Mouse (Mus musculus) granulocyte monocyte progenitor cell, adult 5-6 weeks (primary cell): Measurements from ENCODE around the gene Rras. TPM values are rescaled to one million over a fixed set of nuclear protein-coding genes. Genes with fewer than 3 reads are reported as not detected.

Experiments
- ATAC-seq: replicated peaks from 2 replicates; pipeline ENCODE4 v1.8.0; 2016; ENCODE audit warnings: mild to moderate bottlenecking, moderate TSS enrichment, inconsistent platforms; ENCODE audit not compliant: poor library complexity, severe bottlenecking
- total RNA-seq, 2 experiments: library from RNA; stranded (forward) in 1 of 2; stranded (reverse) in 1 of 2; fragments of 200-712, 200-1000 nt in 1 of 2; fragments of >200 nt in 1 of 2; fragmentation: Nextera tagmentation in 1 of 2; gene quantifications; 2 replicates each; pipeline ENCODE4 v1.2.3; 2014 to 2017

Rras gene
- 2.3 and 7.8 TPM in 2 replicates for total RNA-seq (2014; fragmentation: Nextera tagmentation)
- 1.0 and 1.4 TPM in 2 replicates for total RNA-seq (2017)

DNA sequence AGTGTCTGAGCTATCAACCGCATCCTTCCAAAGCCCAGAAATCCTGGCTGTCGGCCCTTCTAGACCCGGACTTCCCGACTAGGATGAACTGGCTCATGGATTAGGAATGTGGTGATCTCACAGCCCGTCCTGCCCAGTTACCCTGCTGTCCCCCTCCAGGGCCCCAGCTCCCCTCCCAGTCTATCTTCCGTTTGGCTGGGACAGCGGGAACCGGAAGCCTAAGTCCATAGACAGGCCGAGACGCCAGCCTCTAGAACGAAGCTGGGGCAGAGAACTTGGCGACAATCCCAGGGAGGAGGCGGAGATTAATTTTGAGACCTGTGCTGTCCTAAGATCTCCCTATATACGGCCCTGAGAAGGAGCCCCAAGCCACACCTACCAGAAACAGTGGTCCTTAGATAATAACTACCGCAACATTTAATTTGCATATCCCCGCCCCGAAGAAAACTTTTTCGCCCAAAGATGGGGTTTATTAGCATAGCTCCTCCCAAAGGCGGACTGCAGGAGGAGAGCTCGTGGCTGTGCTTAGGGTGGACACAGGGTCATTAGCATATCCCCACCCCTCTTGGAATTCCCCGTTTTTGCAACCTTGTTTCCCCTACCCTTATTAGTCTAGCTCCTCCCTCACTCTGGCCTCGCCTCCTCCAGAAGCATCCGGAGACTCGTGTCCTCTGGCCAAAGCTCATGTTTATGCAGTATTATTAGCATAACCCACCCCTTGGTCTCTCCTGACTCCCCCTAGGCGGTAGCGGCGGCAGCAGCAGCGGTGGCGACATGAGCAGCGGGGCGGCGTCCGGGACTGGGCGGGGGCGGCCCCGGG, at the start of gene Rras:
Gene Rras, plus strand, starts transcription at position 720 of the 820 bp plus-strand sequence.
- peak; percentile 75 for ATAC-seq

DNA sequence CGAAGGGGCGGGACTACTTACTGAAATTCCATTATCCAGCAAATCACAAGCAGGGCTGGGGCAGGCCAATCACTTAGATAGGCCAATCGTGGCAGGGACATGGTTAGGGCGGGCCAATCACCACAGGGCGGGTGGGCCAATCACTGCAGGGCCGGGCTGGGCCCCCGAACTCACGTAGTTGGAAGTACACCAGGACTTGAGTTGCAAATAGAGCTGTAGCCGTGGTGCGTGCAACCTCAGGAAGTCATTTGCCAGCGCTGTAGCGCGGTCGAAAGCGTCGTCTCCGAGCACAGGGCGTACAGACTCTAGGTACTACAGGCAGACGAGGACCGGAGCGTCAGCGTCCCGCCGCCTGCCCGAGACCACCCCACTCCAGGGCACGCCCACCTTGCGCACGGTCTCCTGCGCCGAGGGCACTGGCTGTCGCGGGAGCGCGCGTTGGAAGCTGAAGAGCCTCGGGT, 47.5 kb upstream of the Rras start:
- ATAC-seq: peak; percentile 85

GRCm38 (mm10) chr7:44971142-44971541, 46.6 kb upstream of the Rras start:
- ATAC-seq: no peak

DNA sequence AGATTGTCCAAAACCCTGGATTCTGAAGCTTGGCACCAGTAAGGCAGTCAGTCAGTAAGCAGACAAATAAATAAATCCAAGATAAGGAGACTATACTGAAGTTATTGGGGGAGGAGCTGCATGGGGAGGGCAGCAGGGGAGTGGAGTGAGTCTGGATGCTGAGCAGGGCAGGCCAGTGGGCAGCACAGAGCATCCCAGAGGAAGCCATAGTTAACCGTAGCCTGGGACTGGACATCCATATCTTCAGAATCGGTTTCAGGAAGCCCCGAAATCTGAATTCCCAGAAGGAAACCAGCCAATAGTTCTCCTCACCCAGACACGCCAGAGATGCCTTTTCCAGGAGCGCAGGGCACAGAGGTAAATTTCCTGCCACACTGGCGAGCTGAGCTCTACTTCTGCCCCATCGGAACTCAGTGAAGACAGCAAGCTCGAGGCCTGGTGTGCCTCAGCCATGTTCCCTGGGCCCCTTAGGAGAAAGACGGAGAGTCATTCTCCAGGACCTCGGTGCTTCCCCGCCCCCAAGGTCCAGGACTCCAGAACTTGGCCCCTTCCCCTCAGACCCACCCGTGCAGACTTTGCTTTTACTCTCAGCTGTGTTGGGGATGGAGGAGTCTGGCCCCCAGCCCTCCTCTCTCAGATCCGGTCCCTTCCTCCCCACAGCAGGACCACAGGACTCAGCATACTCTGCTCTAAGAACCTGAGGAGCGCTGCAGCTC, 44.2 kb upstream of the Rras start:
- ATAC-seq: no peak

GRCm38 (mm10) chr7:44974383-44975116, 43.2 kb upstream of the Rras start, which contains the start of gene Cpt1c:
TSS of gene Cpt1c (minus strand) at chr7:44974851.
- ATAC-seq: 0 out of 2 replicates have a peak, but pooled peaks have one; percentile 22

DNA sequence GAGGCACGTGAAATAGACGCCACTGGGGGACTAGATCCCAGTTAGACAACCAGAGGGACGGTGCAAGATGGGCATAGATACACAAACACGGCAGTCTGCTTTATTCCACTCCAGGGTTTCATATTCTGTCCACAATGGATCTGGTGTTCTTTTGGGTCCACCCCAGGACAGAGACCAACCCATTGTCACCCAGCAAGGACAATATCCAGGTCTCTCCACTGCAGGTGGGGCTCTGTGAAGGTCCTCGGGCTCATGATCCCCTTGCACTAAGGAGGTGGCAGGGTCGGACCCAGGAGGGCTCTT, 42.7 kb upstream of the Rras start:
- ATAC-seq: no peak

GRCm38 (mm10) chr7:44978300-44978699, 39.5 kb upstream of the Rras start:
- no peak for ATAC-seq

DNA sequence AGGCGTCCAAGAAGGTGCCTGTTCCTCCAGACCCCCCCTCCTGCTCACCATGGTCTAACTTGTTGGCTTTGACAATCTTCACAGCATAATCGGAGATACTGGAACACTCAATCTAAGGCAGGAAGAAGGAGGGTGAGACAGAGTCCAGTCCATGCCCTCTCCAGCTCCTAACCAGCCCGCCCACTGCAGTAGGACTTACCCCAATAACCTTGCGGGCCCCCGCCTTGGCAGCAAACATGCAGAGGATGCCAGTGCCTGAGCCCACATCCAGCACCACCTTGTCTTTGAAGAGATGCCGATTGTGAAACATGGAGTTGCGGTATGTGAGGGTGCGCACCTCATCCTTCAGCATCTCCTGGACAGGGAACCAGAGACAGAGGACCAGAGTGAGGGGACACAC, 36.2 kb upstream of the Rras start:
- no peak for ATAC-seq

DNA sequence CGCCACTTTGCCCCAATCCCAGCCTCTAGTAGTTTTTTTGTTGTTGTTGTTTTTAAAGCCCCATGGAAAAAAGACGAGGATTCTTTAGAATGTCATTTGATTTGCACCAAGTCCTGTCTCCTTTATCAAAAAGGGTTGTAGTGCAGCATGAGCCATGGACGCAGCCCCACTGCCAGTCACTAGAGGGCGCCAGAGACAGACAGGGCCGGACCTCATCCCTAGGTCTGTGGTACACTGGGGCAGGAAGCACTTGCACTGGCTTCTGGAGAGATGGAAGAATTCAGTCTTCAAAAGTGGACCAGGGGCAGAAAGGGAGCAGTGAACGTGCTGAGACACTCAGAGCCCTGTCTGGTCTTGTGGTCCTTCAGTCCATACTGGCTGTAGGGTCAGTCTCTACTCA, 34.7 kb upstream of the Rras start:
- peak; percentile 26 for ATAC-seq

- no peak for ATAC-seq
These were observed 33.6 kb upstream of the Rras start for GRCm38 (mm10) chr7:44983944-44984832.

GRCm38 (mm10) chr7:44984833-44985164, 33.0 kb upstream of the Rras start:
- ATAC-seq: no peak

DNA sequence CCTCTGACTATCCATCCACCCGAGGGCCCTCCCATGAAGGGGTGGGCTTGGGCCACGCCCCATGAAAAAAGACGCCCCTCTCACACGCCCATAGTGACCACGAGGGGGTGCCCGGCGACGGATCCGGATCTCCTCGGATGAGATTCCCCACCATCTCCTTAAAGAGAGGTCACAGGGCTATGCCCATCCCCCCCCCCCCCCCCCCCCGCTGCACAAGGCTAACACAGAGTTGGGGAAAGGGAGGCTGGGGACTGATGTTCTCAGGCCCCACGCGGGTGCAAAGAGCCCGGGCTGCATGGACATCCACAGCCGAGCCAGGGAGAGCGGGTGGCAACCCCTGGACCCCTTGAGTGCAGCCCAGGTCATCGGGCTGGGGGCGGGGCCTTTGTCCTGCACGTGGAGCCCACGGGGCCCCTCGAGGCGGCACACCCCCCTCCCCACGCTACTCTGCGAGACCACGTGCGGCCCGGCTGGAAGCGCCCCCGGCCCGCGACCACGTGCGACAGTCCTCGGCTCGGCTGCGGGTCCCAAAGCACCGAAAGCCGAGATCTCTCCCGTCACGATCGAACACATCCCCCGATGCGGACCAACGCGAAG, 32.1 kb upstream of the Rras start:
- peak; percentile 38 for ATAC-seq

DNA sequence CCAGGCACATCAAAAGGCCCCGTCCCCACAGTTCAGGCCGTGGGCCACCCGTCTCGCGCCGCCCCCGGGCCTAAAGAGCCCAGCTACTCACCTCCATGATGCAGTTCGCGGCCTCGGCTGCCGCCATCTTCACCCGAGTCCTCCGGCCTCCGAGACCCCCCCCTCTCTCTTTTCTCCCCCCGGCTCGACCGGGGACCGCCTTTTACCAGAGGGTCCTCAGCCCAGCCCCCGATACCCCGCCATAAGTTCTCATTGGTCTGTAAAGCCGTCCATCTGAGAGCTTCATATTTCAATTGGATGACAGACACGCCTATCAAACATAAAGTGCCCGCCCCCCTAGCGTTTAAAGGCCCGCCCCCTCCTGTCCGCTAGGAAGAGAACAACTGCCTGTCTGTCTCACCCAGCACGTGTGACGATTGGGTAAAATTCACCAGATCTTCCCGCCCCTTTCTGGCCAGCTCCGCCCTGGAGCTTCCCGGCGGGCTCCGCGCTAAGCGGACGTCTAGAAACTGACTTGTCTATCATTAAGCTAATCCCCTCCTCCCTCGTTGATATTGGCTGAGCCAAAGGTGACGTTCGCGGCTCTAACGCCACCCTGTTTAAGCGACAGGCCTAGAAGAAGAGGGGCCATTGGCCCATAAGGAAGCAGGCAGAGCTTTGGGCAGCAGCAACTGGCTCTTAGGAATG, 31.4 kb upstream of the Rras start, which contains the start of gene Prmt1:
Gene Prmt1, minus strand, starts transcription at position 377 of the 687 bp plus-strand sequence.
- peak; percentile 75 for ATAC-seq

- ATAC-seq: no peak
These were observed 30.7 kb upstream of the Rras start for GRCm38 (mm10) chr7:44986879-44987718.

DNA sequence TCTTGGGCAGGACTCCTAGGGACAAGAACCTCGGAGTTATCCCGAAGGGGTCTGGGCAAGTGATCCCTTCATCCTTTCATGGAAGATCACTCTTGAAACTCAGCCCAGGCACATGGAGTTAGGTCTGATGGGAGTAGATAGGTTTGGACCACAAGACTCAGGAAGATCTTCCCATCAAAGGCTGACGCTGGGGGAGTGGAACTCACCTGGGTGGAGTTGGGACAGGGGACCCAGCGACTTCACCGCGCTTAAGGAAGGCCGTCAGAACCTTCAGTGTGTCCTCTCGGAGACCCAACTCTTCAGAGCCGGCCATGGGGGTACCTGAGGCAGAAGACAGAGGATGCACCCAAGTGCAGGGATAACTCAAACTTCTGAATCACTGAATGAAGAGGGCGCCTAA, 21.1 kb upstream of the Rras start:
- no peak for ATAC-seq

GRCm38 (mm10) chr7:44997231-44997939, 20.4 kb upstream of the Rras start, which contains the start of gene Irf3:
TSS of gene Irf3 (plus strand) at chr7:44997648.
- ATAC-seq: peak; percentile 80

- ATAC-seq: no peak
These were observed 19.8 kb upstream of the Rras start for GRCm38 (mm10) chr7:44997940-44998428.
